Mouse (Mus musculus): ENCODE data around the gene Olfr1008. TPM values are rescaled to one million over a fixed set of nuclear protein-coding genes. Genes with fewer than 3 reads are reported as not detected.

Olfr1008 gene
- polyA plus RNA-seq (2012; rRNA removed) = not detected in 2 replicates

DNA sequence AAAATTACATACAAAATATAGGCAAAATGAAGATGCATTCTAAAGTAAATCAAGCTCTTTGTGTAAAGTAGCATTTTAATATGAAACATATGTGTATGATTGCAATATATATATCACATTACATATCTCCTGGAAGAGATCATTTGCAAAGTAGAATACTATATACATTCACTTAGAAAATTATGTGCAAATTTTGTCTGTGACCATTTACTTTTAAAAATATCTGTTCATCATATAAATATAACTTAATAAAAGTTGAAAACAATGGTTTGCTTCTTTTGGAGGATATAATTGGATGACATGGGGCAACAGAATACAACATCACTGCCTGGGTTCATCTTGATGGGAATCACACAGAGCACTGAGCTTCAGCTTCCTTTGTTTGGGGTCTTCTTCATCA is at the start of gene Olfr1008:
Olfr1008 (plus strand) TSS at position 301 of the 400 bp plus-strand sequence.

DNA sequence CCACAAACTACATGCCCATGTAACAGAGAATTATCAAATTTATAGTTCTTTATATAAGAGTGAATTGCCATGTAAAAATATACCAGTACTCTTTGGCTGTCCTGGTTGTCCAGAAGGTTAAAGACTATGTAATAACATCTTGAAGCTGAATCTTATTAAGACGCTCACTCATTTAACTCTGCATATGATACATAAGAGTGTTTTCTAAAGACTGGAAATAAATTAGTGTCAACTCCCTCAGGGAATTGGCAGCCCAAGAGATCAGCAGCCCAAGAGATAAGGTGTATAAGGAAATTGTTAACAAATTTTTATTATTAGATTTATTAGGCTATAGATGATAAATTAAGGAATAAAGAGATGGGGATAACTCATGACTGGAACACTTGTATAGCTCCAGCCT is 38.6 kb upstream of the Olfr1008 start, which contains the start of gene Olfr1002:
Olfr1002 (minus strand) TSS at position 101 of the 400 bp plus-strand sequence.

DNA sequence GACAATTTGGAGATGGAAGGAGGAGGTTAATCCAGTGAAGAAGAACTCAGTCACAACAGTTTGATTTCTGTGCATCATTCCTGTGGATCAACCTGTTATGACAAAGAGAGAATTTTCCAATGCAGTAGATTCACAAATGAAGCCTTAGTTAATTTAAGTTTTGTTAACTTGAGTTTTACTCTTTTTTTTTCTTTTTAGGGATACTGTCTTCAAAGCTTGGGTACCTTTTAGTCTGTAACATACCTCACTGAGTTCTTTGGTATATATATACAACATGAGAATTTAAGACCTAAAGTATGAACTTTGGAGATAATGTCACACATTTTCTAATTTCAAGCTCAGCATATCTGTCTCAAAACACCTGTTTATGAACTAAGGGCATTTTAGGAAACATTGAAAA is 24.9 kb upstream of the Olfr1008 start, which contains the start of gene Olfr154:
Olfr154 (minus strand) TSS at position 101 of the 400 bp plus-strand sequence.

DNA sequence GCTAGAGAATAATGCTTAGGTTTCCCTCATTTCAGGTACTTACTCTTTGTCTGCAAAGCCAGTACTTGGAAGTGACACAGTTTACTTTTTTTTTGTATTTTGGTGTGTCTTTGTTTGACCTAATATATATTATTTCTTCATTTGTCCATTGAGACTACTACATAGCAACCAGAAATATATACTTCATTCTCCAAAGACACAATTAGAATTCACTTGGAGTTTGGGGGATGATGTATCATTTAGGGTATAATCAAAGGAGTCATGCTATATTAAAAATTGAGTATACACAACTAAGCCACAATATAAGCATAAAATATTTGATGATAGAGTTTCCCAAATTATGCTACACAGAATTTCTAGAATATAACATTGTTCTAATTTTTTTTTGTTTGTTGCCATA is 10.6 kb upstream of the Olfr1008 start, which contains the start of gene Olfr1006:
Olfr1006 (minus strand) TSS at position 101 of the 400 bp plus-strand sequence.

DNA sequence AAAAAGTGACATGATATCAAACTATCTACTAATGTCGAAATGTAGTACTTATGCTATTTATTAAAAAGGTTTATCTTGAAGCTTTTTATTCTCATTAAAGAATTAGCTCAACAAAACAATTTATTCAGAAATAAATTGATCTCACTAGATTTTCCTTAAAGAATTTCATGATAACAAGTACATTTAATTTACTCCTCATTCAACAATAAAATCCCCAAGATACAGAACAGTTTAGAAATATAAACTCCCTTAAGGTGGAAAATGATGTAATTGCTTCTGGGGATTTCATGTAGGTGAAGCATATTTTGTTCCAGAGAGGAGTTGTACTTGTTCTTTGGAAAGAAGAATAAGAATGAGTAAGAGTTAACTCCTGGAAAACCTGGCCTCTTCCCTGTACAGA is 25.9 kb downstream of the Olfr1008 start, which contains the start of gene Olfr1009:
Olfr1009 (plus strand) TSS at position 301 of the 400 bp plus-strand sequence.

Other genes with a start within 250 kb of the Olfr1008 start
- gene Olfr995, start 245.8 kb upstream of the Olfr1008 start, polyA plus RNA-seq (2012; rRNA removed) = not detected in 2 replicates
- gene 4833423E24Rik, start 170.4 kb upstream of the Olfr1008 start, polyA plus RNA-seq (2012; rRNA removed) = 2.0 and 2.9 TPM in 2 replicates
- not detected in 2 replicates for gene Olfr996, start 110.2 kb upstream of the Olfr1008 start, polyA plus RNA-seq (2012; rRNA removed)
- gene Olfr998, start 100.5 kb upstream of the Olfr1008 start, polyA plus RNA-seq (2012; rRNA removed) = not detected in 2 replicates
- gene Olfr1000, start 77.5 kb upstream of the Olfr1008 start, polyA plus RNA-seq (2012; rRNA removed) = not detected in 2 replicates
- not detected in 2 replicates for gene Olfr1002, start 38.7 kb upstream of the Olfr1008 start, polyA plus RNA-seq (2012; rRNA removed)
- not detected in 2 replicates for gene Olfr154, start 25.0 kb upstream of the Olfr1008 start, polyA plus RNA-seq (2012; rRNA removed)
- gene Olfr1006, start 10.7 kb upstream of the Olfr1008 start, polyA plus RNA-seq (2012; rRNA removed) = not detected in 2 replicates
- not detected in 2 replicates for gene Olfr1009, start 26.0 kb downstream of the Olfr1008 start, polyA plus RNA-seq (2012; rRNA removed)
- not detected in 2 replicates for gene Olfr1012, start 73.3 kb downstream of the Olfr1008 start, polyA plus RNA-seq (2012; rRNA removed)
- not detected in 2 replicates for gene Olfr1013, start 77.7 kb downstream of the Olfr1008 start, polyA plus RNA-seq (2012; rRNA removed)
- gene Olfr1014, start 83.3 kb downstream of the Olfr1008 start, polyA plus RNA-seq (2012; rRNA removed) = not detected in 2 replicates
- not detected in 2 replicates for gene Olfr1015, start 92.6 kb downstream of the Olfr1008 start, polyA plus RNA-seq (2012; rRNA removed)
- gene Olfr1016, start 113.1 kb downstream of the Olfr1008 start, polyA plus RNA-seq (2012; rRNA removed) = not detected in 2 replicates
- not detected in 2 replicates for gene Olfr1018, start 129.0 kb downstream of the Olfr1008 start, polyA plus RNA-seq (2012; rRNA removed)
- not detected in 2 replicates for gene Olfr1019, start 156.1 kb downstream of the Olfr1008 start, polyA plus RNA-seq (2012; rRNA removed)
- not detected in 2 replicates for gene Olfr1020, start 157.6 kb downstream of the Olfr1008 start, polyA plus RNA-seq (2012; rRNA removed)
- not detected in 2 replicates for gene Olfr1022, start 179.2 kb downstream of the Olfr1008 start, polyA plus RNA-seq (2012; rRNA removed)
- not detected in 2 replicates for gene Olfr1023, start 196.2 kb downstream of the Olfr1008 start, polyA plus RNA-seq (2012; rRNA removed)
- not detected in 2 replicates for gene Olfr1024, start 215.6 kb downstream of the Olfr1008 start, polyA plus RNA-seq (2012; rRNA removed)
- gene Olfr1025-ps1, start 225.8 kb downstream of the Olfr1008 start, polyA plus RNA-seq (2012; rRNA removed) = not detected in 2 replicates
- gene Olfr1026, start 232.1 kb downstream of the Olfr1008 start, polyA plus RNA-seq (2012; rRNA removed) = not detected in 2 replicates

All from stomach, adult 2 months (tissue).